Mouse (Mus musculus): ENCODE results near the gene Midn.
A peak's percentile ranks its signal among the peaks of the same experiment; 100 is the strongest.

Gene Midn

GRCm38 (mm10) chr10:80147719-80148601, at the start of gene Midn:
Gene Midn, plus strand, starts transcription at chr10:80148272.
- peak; percentile 93 for DNase-seq (ENCODE audit: extremely low spot score, low spot score)

DNA sequence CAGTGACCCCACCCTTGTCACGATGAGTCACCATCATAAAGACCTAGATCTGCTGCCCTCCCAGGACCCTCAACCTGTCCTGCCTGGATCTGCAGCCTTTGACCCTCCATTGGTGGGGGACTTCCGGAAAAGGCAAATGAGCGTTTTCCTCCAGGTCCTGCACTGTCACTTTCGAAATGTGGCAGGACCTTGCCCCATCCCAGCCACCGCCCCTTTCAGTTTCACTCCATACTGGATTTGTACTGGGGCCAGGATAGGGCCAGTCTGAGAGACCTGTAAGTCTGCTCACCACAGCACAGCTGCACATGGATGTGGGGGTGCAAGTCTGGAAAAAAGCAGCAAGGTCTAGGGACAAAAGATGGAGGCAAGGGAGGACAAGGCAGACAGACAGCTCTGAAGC, 49.4 kb upstream of the Midn start:
- DNase-seq (ENCODE audit: extremely low spot score, low spot score) = no peak

- no peak for DNase-seq (ENCODE audit: extremely low spot score, low spot score)
Observed at GRCm38 (mm10) chr10:80100982-80101381, 47.1 kb upstream of the Midn start.

GRCm38 (mm10) chr10:80102216-80102915, 45.7 kb upstream of the Midn start:
- peak; percentile 90 for DNase-seq (ENCODE audit: extremely low spot score, low spot score)

DNA sequence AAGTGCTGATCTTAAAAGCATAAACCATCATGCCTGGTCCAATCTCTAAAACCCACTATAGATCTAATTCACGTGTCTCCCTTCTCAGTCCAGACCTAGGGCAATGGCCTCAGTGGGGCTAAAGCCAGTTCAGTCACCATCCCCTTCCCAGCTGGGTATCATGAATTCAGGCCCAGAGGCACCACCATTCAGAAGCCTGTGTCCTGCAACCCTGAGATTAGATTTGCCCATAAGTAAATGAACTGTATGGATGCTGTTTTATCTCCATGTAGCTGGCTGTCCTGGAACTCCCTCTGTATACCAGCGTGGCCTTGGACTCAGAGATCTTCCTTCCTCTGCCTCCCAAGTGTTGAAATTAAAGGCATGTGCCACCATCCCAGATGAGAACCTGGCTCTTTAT, 45.0 kb upstream of the Midn start:
- no peak for DNase-seq (ENCODE audit: extremely low spot score, low spot score)

DNA sequence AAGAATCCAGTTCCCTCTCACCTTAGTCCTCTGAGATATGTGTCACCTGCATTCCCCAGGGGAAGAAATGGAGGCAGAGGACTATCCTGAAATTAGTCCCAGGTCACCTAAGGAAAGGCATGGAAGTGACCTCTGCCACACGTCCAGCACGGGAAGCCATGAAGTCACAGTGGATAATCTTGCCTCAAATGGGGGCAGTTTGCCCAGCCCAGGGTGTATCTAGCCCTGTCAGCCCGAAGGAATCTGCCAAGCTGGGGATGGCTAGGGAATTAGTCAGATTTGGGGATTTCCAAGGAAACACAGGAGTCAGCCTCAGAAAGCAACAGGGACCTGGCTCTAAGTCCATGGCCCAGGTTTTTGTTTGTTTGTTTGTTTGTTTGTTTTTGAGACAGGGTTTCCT, 43.9 kb upstream of the Midn start:
- DNase-seq (ENCODE audit: extremely low spot score, low spot score) = no peak

- DNase-seq (ENCODE audit: extremely low spot score, low spot score) = no peak
Observed at GRCm38 (mm10) chr10:80105460-80105859, 42.6 kb upstream of the Midn start, which contains the start of gene Sbno2. Gene Sbno2, minus strand, starts transcription at chr10:80105571.

- no peak for DNase-seq (ENCODE audit: extremely low spot score, low spot score)
Observed at GRCm38 (mm10) chr10:80105926-80106325, 42.1 kb upstream of the Midn start.

- no peak for DNase-seq (ENCODE audit: extremely low spot score, low spot score)
Observed at GRCm38 (mm10) chr10:80107678-80108077, 40.4 kb upstream of the Midn start.

DNA sequence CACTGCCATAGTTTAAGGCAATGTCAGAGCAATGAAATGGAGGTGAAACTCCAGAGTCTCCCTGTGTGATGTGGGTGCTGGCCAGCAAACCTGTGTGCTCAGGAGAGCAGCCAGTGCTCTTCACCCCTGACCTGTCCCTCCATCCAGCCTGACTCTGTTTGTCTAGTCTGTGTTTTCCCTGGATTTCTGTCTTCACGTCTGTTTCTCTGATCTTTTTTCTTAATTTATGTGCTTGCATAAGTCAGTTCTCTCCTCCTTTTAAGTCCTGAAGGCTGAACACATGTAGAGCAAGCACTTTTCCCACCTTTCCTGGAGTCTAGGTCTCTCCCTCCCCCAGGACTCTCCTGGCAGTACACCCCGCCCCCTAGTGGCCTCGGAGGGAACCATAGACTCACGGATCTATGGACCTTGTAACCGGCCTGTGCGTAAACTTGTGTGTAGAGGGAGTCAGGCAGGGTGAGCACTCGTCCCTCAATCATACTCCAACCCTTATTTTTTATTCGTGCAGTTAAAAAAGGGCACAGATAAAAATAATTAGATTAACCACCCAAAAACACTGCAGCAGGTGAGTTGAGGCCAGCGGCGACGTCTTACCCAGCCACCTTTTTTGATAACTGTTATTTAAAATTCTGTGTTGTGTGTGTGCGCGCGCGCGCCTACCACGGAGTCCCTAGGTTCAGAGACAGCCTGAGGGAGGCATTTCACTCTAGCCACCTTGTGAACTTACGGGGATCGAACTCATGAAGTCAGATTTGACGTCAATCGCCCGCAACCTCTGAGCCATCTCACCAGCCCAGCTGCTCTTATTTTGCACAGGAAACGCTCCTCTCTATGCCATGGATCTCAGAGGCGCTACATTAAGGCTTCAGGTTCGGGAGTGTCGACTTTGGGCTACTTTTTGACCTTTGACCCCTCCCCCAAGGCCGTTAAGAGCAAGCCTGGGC, 33.5 kb upstream of the Midn start:
- DNase-seq (ENCODE audit: extremely low spot score, low spot score) = peak; percentile 93

GRCm38 (mm10) chr10:80115290-80115943, 32.7 kb upstream of the Midn start, which contains the start of gene Stk11:
Gene Stk11, plus strand, starts transcription at chr10:80115803.
- DNase-seq (ENCODE audit: extremely low spot score, low spot score) = peak; percentile 93

GRCm38 (mm10) chr10:80115944-80116335, 32.1 kb upstream of the Midn start:
- no peak for DNase-seq (ENCODE audit: extremely low spot score, low spot score)

DNA sequence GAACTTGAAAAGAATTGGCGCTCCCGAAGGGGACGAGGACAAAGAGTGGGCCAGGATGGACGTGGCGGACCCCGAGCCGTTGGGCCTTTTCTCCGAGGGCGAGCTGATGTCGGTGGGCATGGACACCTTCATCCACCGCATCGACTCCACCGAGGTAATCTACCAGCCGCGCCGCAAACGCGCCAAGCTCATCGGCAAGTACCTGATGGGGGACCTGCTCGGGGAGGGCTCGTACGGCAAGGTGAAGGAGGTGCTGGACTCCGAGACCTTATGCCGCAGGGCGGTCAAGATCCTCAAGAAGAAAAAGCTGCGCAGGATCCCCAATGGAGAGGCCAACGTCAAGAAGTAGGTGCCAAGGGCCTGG, 31.5 kb upstream of the Midn start:
- DNase-seq (ENCODE audit: extremely low spot score, low spot score) = peak; percentile 44

- no peak for DNase-seq (ENCODE audit: extremely low spot score, low spot score)
Observed at GRCm38 (mm10) chr10:80116927-80117691, 31.0 kb upstream of the Midn start.

- DNase-seq (ENCODE audit: extremely low spot score, low spot score) = no peak
Observed at GRCm38 (mm10) chr10:80117736-80118135, 30.3 kb upstream of the Midn start.

GRCm38 (mm10) chr10:80118552-80118951, 29.5 kb upstream of the Midn start:
- DNase-seq (ENCODE audit: extremely low spot score, low spot score) = no peak

DNA sequence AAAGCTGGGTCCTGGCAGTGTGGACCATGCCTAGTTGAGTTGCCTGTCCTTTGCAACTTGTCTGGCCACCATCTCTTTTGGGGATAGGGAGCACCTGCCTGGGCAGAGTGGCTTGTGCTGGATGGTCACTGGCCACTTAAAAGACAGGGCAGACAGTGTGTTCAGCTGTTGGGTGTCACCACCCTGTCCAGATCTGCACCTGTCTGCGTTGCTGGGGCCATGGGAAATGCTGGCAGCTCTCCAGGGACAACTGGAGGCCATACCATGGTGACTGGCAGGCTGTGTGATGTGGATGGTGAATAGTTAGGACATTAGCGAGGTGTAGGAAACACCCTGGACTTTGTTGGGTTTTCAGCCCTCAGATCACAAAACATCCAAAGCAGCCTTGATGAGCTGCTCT, 27.9 kb upstream of the Midn start:
- no peak for DNase-seq (ENCODE audit: extremely low spot score, low spot score)

DNA sequence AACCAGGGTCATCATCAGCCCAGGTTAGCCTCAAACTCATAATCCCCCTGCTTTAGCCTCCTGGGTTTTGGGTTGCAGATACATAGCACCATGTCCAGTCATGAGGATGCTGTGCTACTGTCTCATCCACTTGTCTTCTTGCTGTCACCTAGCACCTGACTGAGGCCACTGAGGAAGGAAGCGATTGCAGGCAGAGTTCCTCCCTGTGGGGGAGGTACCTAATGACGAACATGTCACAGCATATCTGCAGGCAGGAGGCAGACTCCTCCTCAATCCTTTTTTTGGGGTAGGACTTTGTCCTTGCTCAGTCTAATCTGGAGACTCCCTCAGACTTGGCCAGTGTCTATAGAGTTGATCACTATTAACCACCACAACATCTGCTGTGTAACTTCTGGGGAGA, 26.4 kb upstream of the Midn start:
- no peak for DNase-seq (ENCODE audit: extremely low spot score, low spot score)

- DNase-seq (ENCODE audit: extremely low spot score, low spot score) = no peak
Observed at GRCm38 (mm10) chr10:80123932-80124562, 24.0 kb upstream of the Midn start.

DNA sequence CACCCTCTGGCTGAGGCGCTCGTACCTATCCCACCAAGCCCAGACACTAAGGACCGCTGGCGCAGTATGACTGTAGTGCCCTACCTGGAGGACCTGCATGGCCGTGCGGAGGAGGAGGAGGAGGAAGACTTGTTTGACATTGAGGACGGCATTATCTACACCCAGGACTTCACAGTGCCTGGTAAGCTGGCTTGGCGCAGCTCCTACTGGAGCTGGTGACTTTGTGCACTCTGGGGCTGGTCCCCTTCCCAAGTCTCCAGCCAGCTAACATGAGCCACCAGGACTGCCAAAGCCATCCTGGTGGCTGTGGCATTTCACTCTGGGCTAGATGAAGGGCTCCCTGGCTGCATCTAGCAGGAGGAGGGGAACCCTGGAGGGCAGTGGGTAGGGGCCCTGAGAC, 20.2 kb upstream of the Midn start:
- no peak for DNase-seq (ENCODE audit: extremely low spot score, low spot score)

Measured in neural tube, embryonic 10.5 days (tissue).